In the genomic region with DNA sequence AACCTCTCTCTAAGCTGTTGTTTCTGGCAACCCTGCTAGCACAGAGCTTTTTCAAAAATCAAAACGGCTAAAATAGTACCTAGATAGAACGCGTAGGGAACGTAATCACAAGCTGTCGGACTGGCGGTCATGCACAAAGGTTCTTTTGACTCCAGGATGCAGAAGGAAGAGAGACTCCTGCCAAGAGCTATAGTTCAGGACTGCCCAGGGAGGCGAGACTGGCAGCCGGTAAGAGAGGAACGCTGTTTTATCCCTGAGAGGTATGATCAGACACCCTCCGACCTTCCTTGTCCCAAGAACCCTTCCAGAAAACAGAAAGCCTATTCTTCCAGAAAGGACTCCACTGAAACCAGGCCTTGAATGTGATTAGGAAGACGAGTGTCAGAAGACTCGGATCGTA, we compare ENCODE assay signal across 16 mouse cellular contexts. TPM values are rescaled to one million over a fixed set of nuclear protein-coding genes. Genes with fewer than 3 reads are reported as not detected.
DNase-seq lines count a peak whose midpoint lies in the region; TF ChIP-seq lines count a peak whose summit lies in the region.
"Had no signal": no experiment of that assay in that cellular context is flagged by ENCODE, and none has a peak within 500 bp of the region (broad histone marks: within the 10 kb centered on the region; RNA-seq: fewer than 3 reads in every experiment).

No protein-coding gene starts in this region.

- peaks cover 66% of the 10 kb centered on the region for H3K4me1 ChIP-seq in heart, embryonic 10.5 days

- no peaks in the 10 kb centered on the region for H3K9me3 ChIP-seq in heart, embryonic 10.5 days
- H3K9me3 ChIP-seq: embryonic facial prominence, embryonic 12.5 days had no signal

- H3K27ac ChIP-seq in heart, embryonic 10.5 days: no peak overlapping the region
- peak overlapping the region; percentile 73 for H3K27ac ChIP-seq in left cerebral cortex, adult 2 months
- H3K27ac ChIP-seq: embryonic facial prominence, embryonic 12.5 days; hindbrain, embryonic 14.5 days; liver, embryonic 14.5 days had no signal

- intact Hi-C loops in left cerebral cortex, adult 2 months (cut with DNase I): no loop called here
- intact Hi-C loops in left cerebral cortex, postnatal 14 days (cut with DNase I): no loop called here
- intact Hi-C loops in heart, postnatal 10 days (cut with DNase I): loop anchor here (5.0 kb wide), 1 partner anchor 46 kb away; a partner anchor contains a TSS

- H3K27me3 ChIP-seq in heart, embryonic 10.5 days (ENCODE audit: insufficient read depth, poor library complexity, severe bottlenecking): no peaks in the 10 kb centered on the region
- H3K27me3 ChIP-seq: embryonic facial prominence, embryonic 12.5 days had no signal

- DNase-seq in heart, adult 11 months: peak; percentile 90
- DNase-seq in heart, embryonic 10.5 days (ENCODE audit: low spot score): no peak
- DNase-seq in left cerebral cortex, adult 2 months (ENCODE audit: extremely low spot score in 1 of 2, low spot score in 2 of 2): no peak
- DNase-seq in left cerebral cortex, postnatal 14 days (ENCODE audit: low spot score in 2 of 2): no peak
- DNase-seq in brain, embryonic 14.5 days (ENCODE audit: low read depth): peak; percentile 41
- DNase-seq in heart, postnatal 10 days: peak; percentile 21 to 30
- DNase-seq in cerebellum, adult 8-10 months: no peak
- no peak for DNase-seq in left cerebral cortex, adult 9 months (ENCODE audit: low spot score in 2 of 2)
- DNase-seq: cerebellum, postnatal 10 days; kidney, postnatal 14 days; layer of hippocampus, postnatal 36 days had no signal

- no peaks in the 10 kb centered on the region for H3K36me3 ChIP-seq in heart, embryonic 10.5 days
- H3K36me3 ChIP-seq: embryonic facial prominence, embryonic 12.5 days had no signal

- no peak for TF ChIP-seq CTCF in left cerebral cortex, adult 2 months (IDR thresholded peaks at IDR 0.05)
- TF ChIP-seq CTCF in brain, embryonic 14.5 days (IDR thresholded peaks at IDR 0.05; ENCODE audit: borderline replicate concordance, extremely low read depth, insufficient read depth, insufficient read length): no peak

- H3K4me3 ChIP-seq in heart, embryonic 10.5 days: no peak overlapping the region
- H3K4me3 ChIP-seq in left cerebral cortex, adult 2 months: no peak overlapping the region
- H3K4me3 ChIP-seq: embryonic facial prominence, embryonic 12.5 days had no signal

- WGBS in heart, embryonic 10.5 days: 66% methylated on average over 13 of the region's 13 CpGs

- no peak for TF ChIP-seq POLR2A in brain, embryonic 14.5 days (IDR thresholded peaks at IDR 0.05; ENCODE audit: borderline replicate concordance, extremely low read depth, insufficient read depth, insufficient read length, poor library complexity, severe bottlenecking)

RNA-seq across cellular contexts. Expression of a gene that starts 2.6 kb away (rescaled TPM):
- polyA plus RNA-seq in heart, embryonic 10.5 days (2016; fragmentation: Nextera tagmentation; extraction: Ambion mirVana): 18.8 and 23.6 TPM in 2 replicates
- 10 to 100 TPM; 15.5 to 17.4 TPM for total RNA-seq in left cerebral cortex, adult 2 months (2021)
- 1 to 10 TPM; 8.1 to 9.5 TPM for total RNA-seq in left cerebral cortex, postnatal 14 days (2021)
- polyA plus RNA-seq in brain, embryonic 14.5 days (2012; rRNA removed): 7.8 and 8.6 TPM in 2 replicates
- total RNA-seq in heart, postnatal 10 days (2021): 10 to 100 TPM; 16.8 to 18.4 TPM

RNA-seq across cellular contexts. Expression of a gene that starts 31.0 kb away (rescaled TPM):
- not detected in 2 replicates for polyA plus RNA-seq in heart, embryonic 10.5 days (2016; fragmentation: Nextera tagmentation; extraction: Ambion mirVana)
- not detected for total RNA-seq in left cerebral cortex, adult 2 months (2021)
- total RNA-seq in left cerebral cortex, postnatal 14 days (2021): not detected
- 0.10 and 0.18 TPM in 2 replicates for polyA plus RNA-seq in brain, embryonic 14.5 days (2012; rRNA removed)
- not detected for total RNA-seq in heart, postnatal 10 days (2021)
- total RNA-seq: layer of hippocampus, postnatal 36 days had no signal
- polyA plus RNA-seq: activated CD4-positive, CD25-positive, alpha-beta regulatory T cell, adult 4 months; C2C12; embryonic facial prominence, embryonic 12.5 days; hindbrain, embryonic 14.5 days had no signal

RNA-seq across cellular contexts. Expression of a gene that starts 45.2 kb away (rescaled TPM):
- 87.9 and 92.0 TPM in 2 replicates for polyA plus RNA-seq in heart, embryonic 10.5 days (2016; fragmentation: Nextera tagmentation; extraction: Ambion mirVana)
- total RNA-seq in left cerebral cortex, adult 2 months (2021): 10 to 100 TPM; 63.1 to 69.7 TPM
- total RNA-seq in left cerebral cortex, postnatal 14 days (2021): 10 to 100 TPM; 65.1 to 67.6 TPM
- polyA plus RNA-seq in brain, embryonic 14.5 days (2012; rRNA removed): 56.9 and 64.0 TPM in 2 replicates
- 10 to 100 TPM; 49.4 to 50.8 TPM for total RNA-seq in heart, postnatal 10 days (2021)

Comparison
In these comparisons a context has a peak if more than half of its experiments do, and no peak if none do; other contexts are left out.
1. DNase-seq: peak in heart, adult 11 months (single experiment), brain, embryonic 14.5 days (single experiment) and heart, postnatal 10 days (2 of 2); none in heart, embryonic 10.5 days (single experiment), left cerebral cortex, adult 2 months (0 of 2), left cerebral cortex, postnatal 14 days (0 of 2), cerebellum, adult 8-10 months (single experiment) and left cerebral cortex, adult 9 months (0 of 2).